Mouse (Mus musculus) B cell, adult 2 months (primary cell): Measurements from ENCODE around the gene Lgr4.

Experiments
- DNase-seq, 2 experiments: peaks; one replicate each; pipeline ENCODE4 v3.0.0; 2022

Gene Lgr4

GRCm38 (mm10) chr2:109984930-109985329 is 67.5 kb downstream of the Lgr4 start:
- no peak for DNase-seq

DNA sequence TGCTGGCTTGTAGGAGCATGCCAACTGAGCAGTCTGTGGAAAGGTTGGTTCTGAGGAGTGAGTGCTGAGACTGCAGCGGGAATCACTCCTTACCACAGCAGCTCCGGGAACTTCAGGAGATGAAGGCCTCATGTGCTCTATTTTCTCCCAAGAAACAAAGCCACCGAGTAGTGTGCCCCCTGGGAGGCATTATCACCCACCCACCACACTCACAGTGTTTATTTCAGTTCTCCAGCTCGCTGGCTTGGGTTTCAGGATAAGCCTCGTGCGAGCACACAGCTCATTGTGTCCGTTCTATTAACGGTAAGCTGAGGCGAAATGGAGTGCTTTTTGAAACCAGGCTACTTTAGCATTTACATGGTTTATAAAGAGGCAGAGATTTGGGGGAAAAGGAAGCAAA is 68.1 kb downstream of the Lgr4 start:
- no peak for DNase-seq

- DNase-seq: no peak
Observed at GRCm38 (mm10) chr2:109986036-109986785, 68.8 kb downstream of the Lgr4 start.

DNA sequence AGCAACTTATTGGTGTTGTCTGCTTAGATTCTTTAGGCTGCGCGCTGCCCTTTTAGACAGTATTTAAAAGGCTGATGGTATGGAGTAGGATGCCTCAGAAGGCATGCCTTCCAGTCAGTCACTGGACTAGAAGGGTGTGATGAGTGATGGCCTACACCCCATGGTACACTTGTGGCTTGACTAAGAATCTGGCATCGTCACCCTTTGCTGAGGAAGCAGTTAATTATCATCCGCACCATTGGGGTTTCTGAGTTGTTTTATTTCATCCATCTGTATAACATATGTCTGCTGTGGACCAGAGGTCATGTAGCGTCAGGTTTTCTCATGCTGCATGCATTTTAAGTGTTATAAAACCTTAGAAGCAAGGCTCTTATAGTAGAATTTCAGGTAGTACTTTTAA is 70.5 kb downstream of the Lgr4 start:
- DNase-seq: no peak

- DNase-seq: no peak
Observed at GRCm38 (mm10) chr2:109989196-109989595, 71.7 kb downstream of the Lgr4 start.

- no peak for DNase-seq
Observed at GRCm38 (mm10) chr2:109989679-109990473, 72.4 kb downstream of the Lgr4 start.

DNA sequence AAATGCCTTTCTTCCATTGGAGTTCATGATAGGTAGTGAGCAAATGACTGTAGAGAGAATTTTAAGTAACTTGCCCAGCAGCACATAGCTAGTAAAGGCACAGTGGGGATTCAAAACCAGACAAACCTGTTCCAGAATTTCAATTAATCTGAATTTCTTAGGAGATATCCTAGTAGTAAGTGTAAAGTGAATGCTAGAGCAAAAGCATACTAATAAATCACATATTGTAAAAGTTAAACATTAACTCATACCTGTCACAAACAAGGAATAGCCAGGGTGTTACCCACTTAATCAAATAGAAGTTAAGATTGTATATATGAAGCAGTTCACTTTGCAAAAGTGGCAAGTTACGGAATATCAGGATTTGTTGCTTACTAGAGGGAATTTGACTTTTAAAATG is 74.3 kb downstream of the Lgr4 start:
- no peak for DNase-seq

- DNase-seq: no peak
Observed at GRCm38 (mm10) chr2:109992448-109993073, 75.1 kb downstream of the Lgr4 start.

GRCm38 (mm10) chr2:109993404-109993803 is 76.0 kb downstream of the Lgr4 start:
- DNase-seq: no peak

- DNase-seq: no peak
Observed at GRCm38 (mm10) chr2:109995061-109995460, 77.6 kb downstream of the Lgr4 start.

DNA sequence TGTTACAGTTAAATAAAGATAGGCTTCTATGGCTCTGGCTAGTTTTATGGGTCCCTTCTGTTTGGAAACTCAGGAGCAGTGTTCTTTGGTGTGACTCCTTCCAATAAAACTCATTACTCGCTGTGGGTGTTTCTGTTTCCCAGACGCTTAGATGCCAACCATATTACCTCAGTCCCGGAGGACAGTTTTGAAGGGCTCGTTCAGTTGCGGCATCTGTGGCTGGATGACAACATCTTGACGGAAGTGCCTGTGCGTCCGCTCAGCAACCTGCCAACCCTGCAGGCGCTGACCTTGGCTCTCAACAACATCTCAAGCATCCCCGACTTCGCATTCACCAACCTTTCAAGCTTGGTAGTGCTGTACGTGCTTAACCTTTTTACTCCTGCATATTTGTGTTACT is 79.0 kb downstream of the Lgr4 start:
- no peak for DNase-seq

DNA sequence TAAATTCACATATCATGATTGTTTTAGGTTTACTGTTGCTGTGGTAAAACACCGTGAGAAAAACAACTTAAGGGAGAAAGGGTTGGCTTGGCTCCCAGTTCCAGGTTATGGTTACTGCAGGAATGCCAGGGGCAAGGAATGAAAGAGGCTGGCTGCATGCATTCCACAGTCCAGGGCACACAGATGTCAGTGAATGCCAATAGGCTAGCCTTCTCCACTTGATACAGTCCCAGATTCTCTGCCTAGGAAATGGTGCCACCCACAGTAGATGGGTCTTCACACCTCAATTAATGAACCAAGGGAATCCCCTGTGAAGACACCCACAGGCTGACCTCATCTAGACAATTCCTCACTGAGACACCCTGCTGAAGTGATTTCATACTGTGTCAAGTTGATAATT is 87.2 kb downstream of the Lgr4 start:
- DNase-seq: no peak

GRCm38 (mm10) chr2:110005164-110005563 is 87.7 kb downstream of the Lgr4 start:
- no peak for DNase-seq

GRCm38 (mm10) chr2:110005596-110006239 is 88.3 kb downstream of the Lgr4 start:
- DNase-seq: no peak

DNA sequence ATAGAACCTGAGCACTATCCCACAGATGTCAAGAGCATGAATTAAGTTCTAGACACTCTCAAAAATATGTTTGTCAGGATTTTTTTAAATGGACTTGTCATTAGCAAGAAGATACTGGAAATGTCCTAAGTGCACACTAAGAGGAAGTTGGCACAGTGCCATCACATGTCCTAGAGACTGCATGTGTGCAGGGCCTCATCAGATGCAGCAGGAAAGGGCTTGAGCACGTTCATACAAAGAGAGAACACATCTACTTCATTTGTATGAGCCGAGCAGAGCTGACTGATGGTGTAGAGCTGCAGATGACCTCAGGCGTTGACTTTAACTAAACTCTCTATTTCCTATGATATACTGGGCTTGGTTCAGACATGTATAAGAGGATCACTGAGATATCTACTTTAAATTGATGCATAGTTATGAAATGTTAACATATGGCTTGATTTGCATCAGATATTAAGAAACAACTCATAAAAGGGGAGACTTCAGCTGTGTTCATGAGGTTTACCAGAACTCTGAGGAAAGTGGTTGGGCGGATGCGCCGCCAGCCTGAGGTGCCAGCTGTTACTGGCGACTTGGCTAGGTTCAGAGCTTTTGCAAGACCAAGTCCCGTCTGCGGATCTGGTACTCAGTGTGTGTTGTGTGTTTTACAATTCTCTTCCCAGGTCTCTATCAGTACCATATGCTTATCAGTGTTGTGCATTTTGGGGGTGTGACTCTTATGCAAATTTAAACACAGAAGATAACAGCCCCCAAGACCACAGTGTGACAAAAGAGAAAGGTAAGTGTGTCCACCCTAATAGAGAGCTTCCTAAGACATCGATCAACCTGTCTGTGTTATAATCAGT is 90.2 kb downstream of the Lgr4 start:
- no peak for DNase-seq

- DNase-seq: no peak
Observed at GRCm38 (mm10) chr2:110009449-110009848, 92.0 kb downstream of the Lgr4 start.

DNA sequence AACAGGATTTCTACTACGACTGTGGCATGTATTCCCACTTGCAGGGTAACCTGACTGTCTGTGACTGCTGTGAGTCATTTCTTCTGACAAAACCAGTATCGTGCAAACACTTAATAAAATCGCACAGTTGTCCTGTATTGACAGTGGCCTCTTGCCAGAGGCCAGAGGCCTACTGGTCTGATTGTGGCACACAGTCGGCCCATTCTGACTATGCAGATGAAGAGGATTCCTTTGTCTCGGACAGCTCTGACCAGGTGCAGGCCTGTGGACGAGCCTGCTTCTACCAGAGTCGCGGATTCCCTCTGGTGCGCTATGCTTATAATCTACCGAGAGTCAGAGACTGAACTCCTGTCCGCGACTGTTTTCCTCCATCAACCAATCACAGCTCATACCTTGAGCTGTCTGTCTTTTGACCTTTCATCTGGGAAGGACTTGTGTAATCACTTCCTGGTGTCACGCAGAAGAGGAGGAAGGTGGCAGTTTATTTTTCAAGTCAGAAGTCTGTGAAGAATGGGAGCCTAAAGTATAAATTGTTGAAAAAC is 94.8 kb downstream of the Lgr4 start:
- no peak for DNase-seq

DNA sequence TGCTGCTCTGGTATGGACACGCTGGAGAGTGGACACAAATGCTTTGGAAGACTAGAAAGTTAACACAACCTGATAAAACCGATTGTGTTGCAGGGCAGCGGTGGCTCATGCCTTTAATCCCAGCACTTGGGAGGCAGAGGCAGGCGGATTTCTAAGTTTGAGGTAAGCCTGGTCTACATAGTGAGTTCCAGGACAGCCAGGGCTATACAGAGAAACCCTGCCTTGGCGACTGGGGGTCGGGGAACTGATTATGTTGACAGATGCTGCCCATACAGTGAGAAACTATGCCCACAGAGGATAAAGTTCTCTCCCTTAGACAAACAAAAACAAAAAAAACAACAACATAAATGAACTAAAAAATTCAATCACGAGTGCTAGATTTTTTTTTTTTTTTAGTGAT is 99.6 kb downstream of the Lgr4 start:
- no peak for DNase-seq

- DNase-seq: peak; percentile 84
Observed at GRCm38 (mm10) chr2:110017616-110018505, 100.4 kb downstream of the Lgr4 start, which contains the start of gene Ccdc34. Gene Ccdc34 (plus strand): TSS chr2:110017817.

DNA sequence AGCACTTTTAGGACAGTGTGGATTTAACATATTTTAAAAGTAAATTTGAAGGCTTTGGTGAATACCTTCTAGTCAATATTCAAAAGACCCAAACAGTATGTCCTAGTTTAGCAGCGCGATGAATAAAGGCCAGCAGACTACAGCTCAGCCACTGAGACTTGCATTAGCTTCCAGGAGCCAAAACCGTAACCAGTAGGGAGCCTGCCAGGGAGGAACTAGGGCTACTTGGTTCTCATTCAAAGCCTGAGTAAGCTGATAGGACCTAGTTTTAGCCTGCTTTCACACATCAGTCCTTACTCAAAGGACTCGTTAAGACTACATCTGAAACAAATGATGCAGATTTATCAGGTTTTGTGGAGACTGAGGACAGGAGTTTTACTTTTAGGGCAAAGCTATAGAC is 102.2 kb downstream of the Lgr4 start:
- no peak for DNase-seq

GRCm38 (mm10) chr2:110020430-110020829 is 103.0 kb downstream of the Lgr4 start:
- no peak for DNase-seq
